Mouse (Mus musculus) C2C12 (cell line): ENCODE measurements around the gene Dkk3.

Source experiments
- CTCF ChIP-seq: IDR thresholded peaks from one replicate; pipeline ENCODE4 v1.5.1; 2011; ENCODE audit not compliant: control insufficient read depth, insufficient read depth, insufficient read length
- MYOD1 ChIP-seq: IDR thresholded peaks from one replicate; pipeline ENCODE4 v1.6.1; 2011; ENCODE audit warnings: low read depth; ENCODE audit not compliant: control insufficient read depth, insufficient read length

DNA sequence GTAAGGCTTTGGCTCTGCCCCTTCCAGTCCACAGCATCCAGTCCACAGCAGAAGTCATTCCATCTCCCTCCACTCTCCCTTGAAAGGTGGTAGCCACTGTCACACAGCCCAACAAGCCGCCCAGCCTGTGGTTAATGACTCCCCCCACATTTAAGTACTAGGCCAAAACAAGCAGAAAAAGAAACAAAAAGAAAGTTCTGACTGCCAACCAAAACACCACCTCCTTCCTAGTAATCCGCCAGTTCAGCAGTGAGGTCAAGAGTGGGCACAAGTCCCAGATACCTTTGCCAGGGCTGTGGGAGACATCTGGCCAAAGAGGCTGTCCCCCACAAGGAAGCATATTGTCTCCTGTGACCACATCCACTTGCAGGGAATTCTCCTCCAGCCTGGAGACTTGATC is 10.9 kb downstream of the Dkk3 start:
- TF ChIP-seq CTCF = no peak
- no peak for TF ChIP-seq MYOD1
